Mouse (Mus musculus) cerebellum, adult 9-11 months (tissue): ENCODE data around the gene Tcaim.
A peak's percentile ranks its signal among the peaks of the same experiment; 100 is the strongest.
"Not testable (repeated sequence)": the region's sequence is repeated elsewhere in the genome, so short reads cannot be mapped to it uniquely, and the experiment has no call there.

ENCODE experiments used
- DNase-seq: peaks from one replicate; pipeline ENCODE4 v3.0.0; 2022

Gene Tcaim

GRCm38 (mm10) chr9:122805053-122805844 lies at the start of gene Tcaim:
Gene Tcaim (plus strand): TSS chr9:122805539.
- DNase-seq, result peak; percentile 94

GRCm38 (mm10) chr9:122757614-122758013 lies 47.7 kb upstream of the Tcaim start:
- no peak for DNase-seq

GRCm38 (mm10) chr9:122760111-122760510 lies 45.2 kb upstream of the Tcaim start:
- no peak for DNase-seq

- DNase-seq, result no peak
Measured at GRCm38 (mm10) chr9:122785231-122785630, 20.1 kb upstream of the Tcaim start.

- no peak for DNase-seq
Measured at GRCm38 (mm10) chr9:122786534-122786933, 18.8 kb upstream of the Tcaim start.

- DNase-seq, result no peak
Measured at GRCm38 (mm10) chr9:122805845-122806341, 554 bp downstream of the Tcaim start.

GRCm38 (mm10) chr9:122807186-122807585 lies 1.8 kb downstream of the Tcaim start:
- no peak for DNase-seq

GRCm38 (mm10) chr9:122810212-122810611 lies 4.9 kb downstream of the Tcaim start:
- DNase-seq, result no peak

- DNase-seq, result peak; percentile 52
Measured at GRCm38 (mm10) chr9:122812386-122812785, 7.0 kb downstream of the Tcaim start.

GRCm38 (mm10) chr9:122814775-122815174 lies 9.4 kb downstream of the Tcaim start:
- DNase-seq, result no peak

GRCm38 (mm10) chr9:122815239-122815851 lies 10.0 kb downstream of the Tcaim start:
- DNase-seq, result no peak

GRCm38 (mm10) chr9:122823374-122824017 lies 18.2 kb downstream of the Tcaim start:
- DNase-seq, result no peak

- no peak for DNase-seq
Measured at GRCm38 (mm10) chr9:122826743-122827142, 21.4 kb downstream of the Tcaim start.

GRCm38 (mm10) chr9:122829826-122830380 lies 24.6 kb downstream of the Tcaim start:
- DNase-seq, result no peak

GRCm38 (mm10) chr9:122836126-122836525 lies 30.8 kb downstream of the Tcaim start:
- no peak for DNase-seq

GRCm38 (mm10) chr9:122836790-122837189 lies 31.5 kb downstream of the Tcaim start:
- peak; percentile 57 for DNase-seq

- no peak for DNase-seq
Measured at GRCm38 (mm10) chr9:122837216-122837615, 31.9 kb downstream of the Tcaim start.

- peak; percentile 10 for DNase-seq
Measured at GRCm38 (mm10) chr9:122837680-122838079, 32.3 kb downstream of the Tcaim start.

- DNase-seq, result no peak
Measured at GRCm38 (mm10) chr9:122843760-122844159, 38.4 kb downstream of the Tcaim start, which contains the start of gene Gm35549. Gene Gm35549 (minus strand): TSS chr9:122844035.

GRCm38 (mm10) chr9:122845621-122846020 lies 40.3 kb downstream of the Tcaim start:
- no peak for DNase-seq

GRCm38 (mm10) chr9:122846156-122846555 lies 40.8 kb downstream of the Tcaim start:
- DNase-seq, result peak; percentile 28

- DNase-seq, result not testable (repeated sequence)
Measured at GRCm38 (mm10) chr9:122847811-122848311, 42.5 kb downstream of the Tcaim start.

- no peak for DNase-seq
Measured at GRCm38 (mm10) chr9:122854526-122854925, 49.2 kb downstream of the Tcaim start.
